Mouse (Mus musculus): ENCODE measurements around the gene Atxn7l3. TPM values are rescaled to one million over a fixed set of nuclear protein-coding genes. Genes with fewer than 3 reads are reported as not detected.

Atxn7l3 gene
- polyA plus RNA-seq (2016; fragmentation: Nextera tagmentation; extraction: Ambion mirVana), result 24.7 and 26.6 TPM in 2 replicates

GRCm38 (mm10) chr11:102296491-102297472, at the start of gene Atxn7l3:
Gene Atxn7l3 (minus strand): TSS chr11:102296631.
- Histone ChIP-seq H3K27ac (replicated peaks) (peak within 1 kb of the TSS; percentile 98), H3K36me3 (peaks cover 28% of the 10 kb centered on the region), H3K4me2 (replicated peaks) (peak within 1 kb of the TSS; percentile 86), H3K4me1 (peaks cover 30% of the 10 kb centered on the region), H3K4me3 (peak within 1 kb of the TSS; percentile 95), H3K27me3 (no peaks in the 10 kb centered on the region), H3K9ac (replicated peaks) (peak within 1 kb of the TSS; percentile 93), H3K9me3 (no peaks in the 10 kb centered on the region)
- peak; percentile 95 for ATAC-seq (ENCODE audit: low FRiP score, low read depth)
- WGBS, result under 1% methylated on average over 53 of the region's 125 CpGs

GRCm38 (mm10) chr11:102344458-102344857, 48.0 kb upstream of the Atxn7l3 start:
- H3K9ac ChIP-seq (replicated peaks), result no peak overlapping the region
- ATAC-seq (ENCODE audit: low FRiP score, low read depth), result no peak
- no peaks in the 10 kb centered on the region for H3K27me3 ChIP-seq
- H3K4me3 ChIP-seq, result no peak overlapping the region
- H3K9me3 ChIP-seq, result no peaks in the 10 kb centered on the region
- peaks cover 3% of the 10 kb centered on the region; the same call in 1 of the 2 replicates for H3K4me1 ChIP-seq
- no peak overlapping the region for H3K4me2 ChIP-seq (replicated peaks)
- 83% methylated on average over 3 of the region's 3 CpGs for WGBS
- no peak overlapping the region for H3K27ac ChIP-seq (replicated peaks)
- H3K36me3 ChIP-seq, result no peaks in the 10 kb centered on the region

- H3K4me3 ChIP-seq, result no peak overlapping the region
- no peak overlapping the region for H3K27ac ChIP-seq (replicated peaks)
- H3K27me3 ChIP-seq, result no peaks in the 10 kb centered on the region
- no peaks in the 10 kb centered on the region for H3K9me3 ChIP-seq
- no peak overlapping the region for H3K4me2 ChIP-seq (replicated peaks)
- H3K9ac ChIP-seq (replicated peaks), result no peak overlapping the region
- ATAC-seq (ENCODE audit: low FRiP score, low read depth), result no peak
- WGBS, result 55% methylated on average over 12 of the region's 12 CpGs
- H3K36me3 ChIP-seq, result no peaks in the 10 kb centered on the region
- H3K4me1 ChIP-seq, result peaks cover 3% of the 10 kb centered on the region; the same call in 1 of the 2 replicates
Measured at GRCm38 (mm10) chr11:102342742-102343141, 46.3 kb upstream of the Atxn7l3 start.

GRCm38 (mm10) chr11:102341101-102341500, 44.7 kb upstream of the Atxn7l3 start:
- Histone ChIP-seq H3K4me2 (replicated peaks) (no peak overlapping the region), H3K4me1 (no peaks in the 10 kb centered on the region; the same call in 1 of the 2 replicates), H3K27me3 (no peaks in the 10 kb centered on the region), H3K27ac (replicated peaks) (no peak overlapping the region), H3K36me3 (no peaks in the 10 kb centered on the region), H3K9ac (replicated peaks) (no peak overlapping the region), H3K9me3 (no peaks in the 10 kb centered on the region), H3K4me3 (no peak overlapping the region)
- 93% methylated on average over 4 of the region's 4 CpGs for WGBS
- no peak for ATAC-seq (ENCODE audit: low FRiP score, low read depth)

GRCm38 (mm10) chr11:102339624-102340023, 43.2 kb upstream of the Atxn7l3 start:
- Histone ChIP-seq H3K9me3 (no peaks in the 10 kb centered on the region), H3K27ac (replicated peaks) (no peak overlapping the region), H3K4me1 (peaks cover 6% of the 10 kb centered on the region), H3K36me3 (no peaks in the 10 kb centered on the region), H3K9ac (replicated peaks) (no peak overlapping the region), H3K4me2 (replicated peaks) (no peak overlapping the region), H3K4me3 (no peak overlapping the region), H3K27me3 (no peaks in the 10 kb centered on the region)
- ATAC-seq (ENCODE audit: low FRiP score, low read depth), result no peak
- 60% methylated on average over 4 of the region's 4 CpGs for WGBS

- no peak overlapping the region for H3K4me3 ChIP-seq
- WGBS, result 86% methylated on average over 11 of the region's 11 CpGs
- peaks cover 6% of the 10 kb centered on the region for H3K4me1 ChIP-seq
- no peak overlapping the region for H3K27ac ChIP-seq (replicated peaks)
- H3K9me3 ChIP-seq, result no peaks in the 10 kb centered on the region
- no peak for ATAC-seq (ENCODE audit: low FRiP score, low read depth)
- no peaks in the 10 kb centered on the region for H3K36me3 ChIP-seq
- no peak overlapping the region for H3K4me2 ChIP-seq (replicated peaks)
- H3K27me3 ChIP-seq, result no peaks in the 10 kb centered on the region
- H3K9ac ChIP-seq (replicated peaks), result no peak overlapping the region
Measured at GRCm38 (mm10) chr11:102339195-102339594, 42.8 kb upstream of the Atxn7l3 start.

GRCm38 (mm10) chr11:102338561-102338960, 42.1 kb upstream of the Atxn7l3 start:
- Histone ChIP-seq H3K4me2 (replicated peaks) (no peak overlapping the region), H3K9me3 (no peaks in the 10 kb centered on the region), H3K36me3 (no peaks in the 10 kb centered on the region), H3K4me3 (no peak overlapping the region), H3K27me3 (no peaks in the 10 kb centered on the region), H3K27ac (replicated peaks) (no peak overlapping the region), H3K9ac (replicated peaks) (no peak overlapping the region), H3K4me1 (peaks cover 6% of the 10 kb centered on the region)
- 65% methylated on average over 3 of the region's 3 CpGs for WGBS
- ATAC-seq (ENCODE audit: low FRiP score, low read depth), result no peak

- ATAC-seq (ENCODE audit: low FRiP score, low read depth), result no peak
Measured at GRCm38 (mm10) chr11:102337921-102338320, 41.5 kb upstream of the Atxn7l3 start.

GRCm38 (mm10) chr11:102336191-102336590, 39.8 kb upstream of the Atxn7l3 start:
- Histone ChIP-seq H3K36me3 (no peaks in the 10 kb centered on the region), H3K4me2 (replicated peaks) (no peak overlapping the region), H3K27me3 (no peaks in the 10 kb centered on the region), H3K4me3 (no peak overlapping the region), H3K27ac (replicated peaks) (no peak overlapping the region), H3K9me3 (no peaks in the 10 kb centered on the region), H3K4me1 (peaks cover 6% of the 10 kb centered on the region; the same call in 1 of the 2 replicates), H3K9ac (replicated peaks) (no peak overlapping the region)
- no peak for ATAC-seq (ENCODE audit: low FRiP score, low read depth)
- 75% methylated on average over 1 of the region's 1 CpGs for WGBS

More at GRCm38 (mm10) chr11:102337921-102338320, 41.5 kb upstream of the Atxn7l3 start:
- Histone ChIP-seq H3K27me3 (no peaks in the 10 kb centered on the region), H3K4me1 (peaks cover 6% of the 10 kb centered on the region), H3K4me2 (replicated peaks) (no peak overlapping the region), H3K36me3 (no peaks in the 10 kb centered on the region), H3K4me3 (no peak overlapping the region), H3K27ac (replicated peaks) (no peak overlapping the region), H3K9ac (replicated peaks) (no peak overlapping the region), H3K9me3 (no peaks in the 10 kb centered on the region)
- WGBS, result 81% methylated on average over 1 of the region's 1 CpGs

GRCm38 (mm10) chr11:102334973-102335700, 38.7 kb upstream of the Atxn7l3 start:
- Histone ChIP-seq H3K9ac (replicated peaks) (no peak overlapping the region), H3K27ac (replicated peaks) (no peak overlapping the region), H3K4me1 (peaks cover 6% of the 10 kb centered on the region; the same call in 1 of the 2 replicates), H3K9me3 (no peaks in the 10 kb centered on the region), H3K4me2 (replicated peaks) (no peak overlapping the region), H3K36me3 (no peaks in the 10 kb centered on the region), H3K4me3 (no peak overlapping the region), H3K27me3 (no peaks in the 10 kb centered on the region)
- no peak for ATAC-seq (ENCODE audit: low FRiP score, low read depth)
- 45% methylated on average over 9 of the region's 9 CpGs for WGBS

- H3K36me3 ChIP-seq, result no peaks in the 10 kb centered on the region
- H3K27me3 ChIP-seq, result no peaks in the 10 kb centered on the region
- 66% methylated on average over 4 of the region's 4 CpGs for WGBS
- no peak overlapping the region for H3K4me3 ChIP-seq
- H3K9ac ChIP-seq (replicated peaks), result no peak overlapping the region
- no peaks in the 10 kb centered on the region for H3K9me3 ChIP-seq
- H3K4me2 ChIP-seq (replicated peaks), result no peak overlapping the region
- no peak for ATAC-seq (ENCODE audit: low FRiP score, low read depth)
- H3K4me1 ChIP-seq, result peaks cover 6% of the 10 kb centered on the region; the same call in 1 of the 2 replicates
- no peak overlapping the region for H3K27ac ChIP-seq (replicated peaks)
Measured at GRCm38 (mm10) chr11:102334010-102334409, 37.6 kb upstream of the Atxn7l3 start.

GRCm38 (mm10) chr11:102333061-102333460, 36.6 kb upstream of the Atxn7l3 start:
- no peak overlapping the region for H3K4me3 ChIP-seq
- no peak for ATAC-seq (ENCODE audit: low FRiP score, low read depth)

More at GRCm38 (mm10) chr11:102333061-102333460, 36.6 kb upstream of the Atxn7l3 start:
- Histone ChIP-seq H3K4me1 (peaks cover 6% of the 10 kb centered on the region; the same call in 1 of the 2 replicates), H3K4me2 (replicated peaks) (no peak overlapping the region), H3K9me3 (no peaks in the 10 kb centered on the region), H3K27me3 (no peaks in the 10 kb centered on the region), H3K27ac (replicated peaks) (no peak overlapping the region), H3K9ac (replicated peaks) (no peak overlapping the region), H3K36me3 (no peaks in the 10 kb centered on the region)

Data from midbrain, embryonic 12.5 days (tissue).